Mouse (Mus musculus): ENCODE measurements around the gene Lyg1. TPM values are rescaled to one million over a fixed set of nuclear protein-coding genes. Genes with fewer than 3 reads are reported as not detected.

Lyg1 gene
- total RNA-seq, 1 experiment: not detected

DNA sequence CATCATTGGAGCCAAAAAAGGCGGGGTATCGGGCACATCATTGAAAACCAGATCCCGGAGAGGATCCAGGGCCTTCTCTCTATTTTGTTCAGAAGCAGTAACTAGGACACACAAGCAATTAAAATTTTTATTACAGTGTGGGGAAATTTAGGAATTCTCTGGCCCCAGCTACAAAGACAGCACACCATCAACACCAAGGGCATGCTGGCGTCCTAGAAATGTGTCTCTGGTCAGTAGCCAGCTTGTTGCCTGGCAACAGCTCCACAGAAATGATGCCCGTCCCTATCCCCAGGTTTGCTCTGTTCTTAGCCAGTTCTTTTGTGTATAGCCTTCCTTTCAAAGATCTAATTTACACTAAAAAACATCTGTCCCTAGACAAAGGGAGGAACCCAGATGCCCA, 1.9 kb upstream of the Lyg1 start:
- Histone ChIP-seq H3K4me3 (ENCODE audit: insufficient read depth in 1 of 2, low read depth in 1 of 2, low read length in 2 of 2, poor library complexity in 1 of 2, severe bottlenecking in 1 of 2) (no peak overlapping the region), H3K27ac (ENCODE audit: insufficient read depth, low read depth, low read length, poor library complexity, severe bottlenecking) (no peak overlapping the region), H3K9ac (ENCODE audit: insufficient read depth, low read depth, low read length, poor library complexity, severe bottlenecking) (no peak overlapping the region), H3K9me3 (ENCODE audit: control insufficient read depth, insufficient read depth, low read depth, low read length) (no peaks in the 10 kb centered on the region), H3K4me1 (ENCODE audit: control insufficient read depth in 2 of 2, insufficient read depth in 2 of 2, low read length in 2 of 2, poor library complexity in 1 of 2) (peaks cover 0 to 6% of the 10 kb centered on the region in 2 experiments; a peak in 3 of 4 replicates), H3K36me3 (ENCODE audit: control insufficient read depth, insufficient read depth, low read length, poor library complexity, severe bottlenecking) (no peaks in the 10 kb centered on the region)
- in situ Hi-C loops (cut with MboI; ENCODE audit: low sequenced_read_pairs in 2 of 2, unreplicated experiment in 2 of 2): no loop called here
- no peak for DNase-seq (ENCODE audit: low read depth, low spot score)
- TF ChIP-seq MAFK (IDR thresholded peaks at IDR 0.05; ENCODE audit: insufficient read depth, low read depth, low read length): no peak
- no peak for TF ChIP-seq ZNF384 (IDR thresholded peaks at IDR 0.05; ENCODE audit: low read depth, low read length)
- no peak for TF ChIP-seq CHD2 (IDR thresholded peaks at IDR 0.05; ENCODE audit: low read depth, low read length)
- TF ChIP-seq ZC3H11A (IDR thresholded peaks at IDR 0.05; ENCODE audit: borderline replicate concordance, low read depth, low read length): no peak
- no peak for TF ChIP-seq HCFC1 (IDR thresholded peaks at IDR 0.05; ENCODE audit: borderline replicate concordance, insufficient read depth, low read length)

DNA sequence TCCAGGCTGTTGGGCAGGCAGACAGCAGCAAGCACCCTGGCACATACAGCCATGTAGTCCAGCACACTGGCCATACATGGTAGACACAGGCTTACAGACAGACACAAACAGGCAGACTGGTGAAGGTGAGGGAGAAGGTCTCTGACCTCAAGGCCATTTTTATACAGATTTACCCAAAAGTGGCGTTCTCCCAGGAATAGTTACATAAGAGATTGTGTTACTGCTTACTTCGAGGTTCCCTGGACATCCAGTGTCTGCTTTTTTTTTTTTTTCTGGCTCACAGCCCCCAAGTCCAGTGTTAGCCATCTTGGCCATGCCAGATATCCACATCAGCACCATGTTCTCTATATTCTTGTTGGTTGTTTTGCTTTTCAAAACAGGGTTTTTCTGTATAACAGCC, 957 bp upstream of the Lyg1 start:
- TF ChIP-seq ZC3H11A (IDR thresholded peaks at IDR 0.05; ENCODE audit: borderline replicate concordance, low read depth, low read length): no peak
- TF ChIP-seq MAFK (IDR thresholded peaks at IDR 0.05; ENCODE audit: insufficient read depth, low read depth, low read length): no peak
- TF ChIP-seq ZNF384 (IDR thresholded peaks at IDR 0.05; ENCODE audit: low read depth, low read length): no peak
- no peak for TF ChIP-seq HCFC1 (IDR thresholded peaks at IDR 0.05; ENCODE audit: borderline replicate concordance, insufficient read depth, low read length)
- no peak for TF ChIP-seq CHD2 (IDR thresholded peaks at IDR 0.05; ENCODE audit: low read depth, low read length)
- in situ Hi-C loops (cut with MboI; ENCODE audit: low sequenced_read_pairs in 2 of 2, unreplicated experiment in 2 of 2): no loop called here
- H3K4me1 ChIP-seq (ENCODE audit: control insufficient read depth in 2 of 2, insufficient read depth in 2 of 2, low read length in 2 of 2, poor library complexity in 1 of 2): peaks cover 0 to 6% of the 10 kb centered on the region in 2 experiments; a peak in 3 of 4 replicates
- H3K27ac ChIP-seq (ENCODE audit: insufficient read depth, low read depth, low read length, poor library complexity, severe bottlenecking): no peak overlapping the region
- no peak overlapping the region for H3K4me3 ChIP-seq (ENCODE audit: insufficient read depth in 1 of 2, low read depth in 1 of 2, low read length in 2 of 2, poor library complexity in 1 of 2, severe bottlenecking in 1 of 2)
- no peak for DNase-seq (ENCODE audit: low read depth, low spot score)
- no peaks in the 10 kb centered on the region for H3K9me3 ChIP-seq (ENCODE audit: control insufficient read depth, insufficient read depth, low read depth, low read length)
- no peak overlapping the region for H3K9ac ChIP-seq (ENCODE audit: insufficient read depth, low read depth, low read length, poor library complexity, severe bottlenecking)
- H3K36me3 ChIP-seq (ENCODE audit: control insufficient read depth, insufficient read depth, low read length, poor library complexity, severe bottlenecking): no peaks in the 10 kb centered on the region

DNA sequence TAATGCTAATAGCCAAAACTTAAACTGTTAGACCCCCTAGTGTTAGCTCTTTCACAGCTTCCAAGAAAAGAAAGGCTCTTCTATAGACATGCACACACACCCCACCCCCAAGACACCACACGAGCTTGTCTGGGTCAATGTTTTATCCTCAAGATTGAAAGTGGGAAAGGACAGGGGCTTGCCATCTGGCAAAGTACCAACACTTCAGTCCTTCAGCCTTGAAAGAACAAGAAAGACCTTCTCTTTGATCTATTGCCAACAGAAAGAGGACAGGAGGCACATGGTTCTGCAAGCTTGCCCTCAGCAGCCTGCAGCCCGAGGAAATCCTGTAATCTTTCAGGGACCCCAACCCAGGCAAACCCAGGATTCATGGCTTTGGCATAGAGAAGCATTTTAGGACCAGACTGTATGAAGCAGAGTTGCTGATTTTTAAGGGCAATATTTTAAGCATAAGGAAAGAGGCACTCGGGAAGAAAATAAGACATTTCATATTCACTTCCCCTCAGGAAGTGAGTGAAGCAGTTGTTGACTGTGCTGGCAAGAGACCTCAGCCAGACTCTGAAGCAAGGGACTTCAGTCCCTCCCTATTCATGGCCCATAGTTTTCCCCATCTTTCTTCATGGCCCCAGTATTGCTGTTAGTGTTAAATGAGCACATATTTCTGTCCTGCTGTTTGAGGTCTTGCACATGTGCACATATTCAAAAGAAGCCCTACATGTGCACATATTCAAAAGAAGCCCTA, 698 bp downstream of the Lyg1 start:
- TF ChIP-seq MAFK (IDR thresholded peaks at IDR 0.05; ENCODE audit: insufficient read depth, low read depth, low read length) (no peak), ZNF384 (IDR thresholded peaks at IDR 0.05; ENCODE audit: low read depth, low read length) (no peak), HCFC1 (IDR thresholded peaks at IDR 0.05; ENCODE audit: borderline replicate concordance, insufficient read depth, low read length) (no peak), ZC3H11A (IDR thresholded peaks at IDR 0.05; ENCODE audit: borderline replicate concordance, low read depth, low read length) (no peak), CHD2 (IDR thresholded peaks at IDR 0.05; ENCODE audit: low read depth, low read length) (no peak)
- Histone ChIP-seq H3K27ac (ENCODE audit: insufficient read depth, low read depth, low read length, poor library complexity, severe bottlenecking) (no peak overlapping the region), H3K4me3 (ENCODE audit: insufficient read depth in 1 of 2, low read depth in 1 of 2, low read length in 2 of 2, poor library complexity in 1 of 2, severe bottlenecking in 1 of 2) (no peak overlapping the region), H3K9ac (ENCODE audit: insufficient read depth, low read depth, low read length, poor library complexity, severe bottlenecking) (no peak overlapping the region), H3K36me3 (ENCODE audit: control insufficient read depth, insufficient read depth, low read length, poor library complexity, severe bottlenecking) (no peaks in the 10 kb centered on the region), H3K9me3 (ENCODE audit: control insufficient read depth, insufficient read depth, low read depth, low read length) (no peaks in the 10 kb centered on the region), H3K4me1 (ENCODE audit: control insufficient read depth in 2 of 2, insufficient read depth in 2 of 2, low read length in 2 of 2, poor library complexity in 1 of 2) (peaks cover 0 to 6% of the 10 kb centered on the region in 2 experiments; a peak in 3 of 4 replicates)
- in situ Hi-C loops (cut with MboI; ENCODE audit: low sequenced_read_pairs in 2 of 2, unreplicated experiment in 2 of 2): no loop called here
- DNase-seq (ENCODE audit: low read depth, low spot score): no peak

DNA sequence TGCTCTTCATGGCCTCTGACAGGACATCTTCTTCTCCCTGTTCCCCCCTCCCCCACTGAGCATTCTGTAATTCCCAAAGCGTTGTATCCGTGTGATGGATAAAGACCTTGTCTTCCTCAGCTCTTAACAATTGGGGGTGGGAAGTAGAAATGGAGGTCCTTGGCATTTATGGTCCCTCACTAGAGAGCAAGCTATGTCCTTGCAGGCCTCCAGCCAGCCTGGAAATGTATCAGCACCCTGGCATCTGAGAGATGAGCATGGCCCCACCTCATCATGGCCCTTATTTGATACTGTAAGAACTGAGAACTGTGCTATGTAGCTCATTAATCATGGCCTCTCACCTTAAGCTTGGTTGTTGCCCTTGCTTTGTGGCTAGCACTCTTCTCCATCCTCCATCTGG, 2.3 kb downstream of the Lyg1 start:
- no peak for DNase-seq (ENCODE audit: low read depth, low spot score)
- peaks cover 0 to 6% of the 10 kb centered on the region in 2 experiments; a peak in 3 of 4 replicates for H3K4me1 ChIP-seq (ENCODE audit: control insufficient read depth in 2 of 2, insufficient read depth in 2 of 2, low read length in 2 of 2, poor library complexity in 1 of 2)
- H3K4me3 ChIP-seq (ENCODE audit: insufficient read depth in 1 of 2, low read depth in 1 of 2, low read length in 2 of 2, poor library complexity in 1 of 2, severe bottlenecking in 1 of 2): no peak overlapping the region
- TF ChIP-seq ZNF384 (IDR thresholded peaks at IDR 0.05; ENCODE audit: low read depth, low read length) (no peak), CHD2 (IDR thresholded peaks at IDR 0.05; ENCODE audit: low read depth, low read length) (no peak), HCFC1 (IDR thresholded peaks at IDR 0.05; ENCODE audit: borderline replicate concordance, insufficient read depth, low read length) (no peak), MAFK (IDR thresholded peaks at IDR 0.05; ENCODE audit: insufficient read depth, low read depth, low read length) (no peak), ZC3H11A (IDR thresholded peaks at IDR 0.05; ENCODE audit: borderline replicate concordance, low read depth, low read length) (no peak)
- no peaks in the 10 kb centered on the region for H3K9me3 ChIP-seq (ENCODE audit: control insufficient read depth, insufficient read depth, low read depth, low read length)
- H3K27ac ChIP-seq (ENCODE audit: insufficient read depth, low read depth, low read length, poor library complexity, severe bottlenecking): no peak overlapping the region
- H3K9ac ChIP-seq (ENCODE audit: insufficient read depth, low read depth, low read length, poor library complexity, severe bottlenecking): no peak overlapping the region
- in situ Hi-C loops (cut with MboI; ENCODE audit: low sequenced_read_pairs in 2 of 2, unreplicated experiment in 2 of 2): no loop called here
- no peaks in the 10 kb centered on the region for H3K36me3 ChIP-seq (ENCODE audit: control insufficient read depth, insufficient read depth, low read length, poor library complexity, severe bottlenecking)
